17 mouse cellular contexts compared by ENCODE assay signal in genomic region chr13:97233092-97233491, GRCm38 (mm10). TPM values are rescaled to one million over a fixed set of nuclear protein-coding genes. Genes with fewer than 3 reads are reported as not detected.
A peak's percentile ranks its signal among the peaks of the same experiment; 100 is the strongest.
DNase-seq lines count a peak whose midpoint lies in the region; ATAC-seq and TF ChIP-seq lines count a peak whose summit lies in the region.
"Had no signal": no experiment of that assay in that cellular context is flagged by ENCODE, and none has a peak within 500 bp of the region (broad histone marks: within the 10 kb centered on the region; RNA-seq: fewer than 3 reads in every experiment).

No protein-coding gene starts in this region.

- no peak for ATAC-seq in liver, postnatal 0 days
- ATAC-seq in liver, embryonic 11.5 days (replicated peaks; ENCODE audit: low FRiP score): no peak
- ATAC-seq in megakaryocyte-erythroid progenitor cell, adult 5-6 weeks (replicated peaks; ENCODE audit: low FRiP score, low TSS enrichment, poor library complexity, severe bottlenecking): 0 out of 2 replicates have a peak, but pooled peaks have one; percentile 29
- ATAC-seq in hindbrain, embryonic 12.5 days (ENCODE audit: low FRiP score): no peak
- ATAC-seq: midbrain, embryonic 15.5 days had no signal

- TF ChIP-seq EP300 in liver, postnatal 0 days (IDR thresholded peaks at IDR 0.05; ENCODE audit: low read depth): no peak

- no peak overlapping the region for H3K27ac ChIP-seq in gastrocnemius, adult 2 months
- H3K27ac ChIP-seq in liver, postnatal 0 days (ENCODE audit: low read depth): no peak overlapping the region
- H3K27ac ChIP-seq in liver, embryonic 11.5 days (ENCODE audit: low read depth, low read length): no peak overlapping the region
- no peak overlapping the region for H3K27ac ChIP-seq in hindbrain, embryonic 12.5 days
- H3K27ac ChIP-seq: forebrain, embryonic 12.5 days; heart, embryonic 13.5 days; midbrain, embryonic 15.5 days; stomach, embryonic 15.5 days had no signal

- no peaks in the 10 kb centered on the region for H3K36me3 ChIP-seq in liver, postnatal 0 days (replicated peaks; ENCODE audit: insufficient read depth, low read length)
- H3K36me3 ChIP-seq in liver, embryonic 11.5 days (ENCODE audit: control insufficient read depth, insufficient read depth, low read length): no peaks in the 10 kb centered on the region
- H3K36me3 ChIP-seq in hindbrain, embryonic 12.5 days: no peaks in the 10 kb centered on the region
- H3K36me3 ChIP-seq: forebrain, embryonic 12.5 days; heart, embryonic 13.5 days; midbrain, embryonic 15.5 days; stomach, embryonic 15.5 days had no signal

- no peaks in the 10 kb centered on the region for H3K9me3 ChIP-seq in liver, postnatal 0 days (ENCODE audit: low read length)
- H3K9me3 ChIP-seq in liver, embryonic 11.5 days (ENCODE audit: control insufficient read depth, low read length): no peaks in the 10 kb centered on the region
- H3K9me3 ChIP-seq in hindbrain, embryonic 12.5 days (replicated peaks): no peaks in the 10 kb centered on the region
- H3K9me3 ChIP-seq: forebrain, embryonic 12.5 days; midbrain, embryonic 15.5 days; stomach, embryonic 15.5 days had no signal

- no peak for DNase-seq in gastrocnemius, adult 2 months
- no peak for DNase-seq in gastrocnemius, adult 18-20 months (ENCODE audit: low spot score)
- DNase-seq in liver, postnatal 0 days: no peak
- no peak for DNase-seq in liver, embryonic 11.5 days (ENCODE audit: low spot score)
- peak; percentile 29 to 37 for DNase-seq in B cell, adult 2 months
- DNase-seq in layer of hippocampus, adult 9-10 months (ENCODE audit: low spot score): no peak
- DNase-seq: adrenal gland, adult 8-10 months; cerebellum, adult 11 months; heart, postnatal 36 days; lung, embryonic 14.5 days; right cerebral cortex, adult 18-20 months had no signal

- intact Hi-C loops in gastrocnemius, adult 2 months (cut with DNase I): loop anchor here (5.0 kb wide), 1 partner anchor 809 kb away; no protein-coding TSS in a partner anchor

- H3K27me3 ChIP-seq in liver, postnatal 0 days (ENCODE audit: insufficient read depth, low read length): no peaks in the 10 kb centered on the region
- H3K27me3 ChIP-seq in liver, embryonic 11.5 days (replicated peaks; ENCODE audit: control insufficient read depth, insufficient read depth, low read length): no peaks in the 10 kb centered on the region
- H3K27me3 ChIP-seq in hindbrain, embryonic 12.5 days: no peaks in the 10 kb centered on the region
- H3K27me3 ChIP-seq: forebrain, embryonic 12.5 days; heart, embryonic 13.5 days; midbrain, embryonic 15.5 days; stomach, embryonic 15.5 days had no signal

- H3K4me3 ChIP-seq in gastrocnemius, adult 2 months: no peak overlapping the region
- no peak overlapping the region for H3K4me3 ChIP-seq in liver, postnatal 0 days (ENCODE audit: low read depth, low read length)
- no peak overlapping the region for H3K4me3 ChIP-seq in liver, embryonic 11.5 days (ENCODE audit: low read depth, low read length)
- no peak overlapping the region for H3K4me3 ChIP-seq in hindbrain, embryonic 12.5 days
- H3K4me3 ChIP-seq: forebrain, embryonic 12.5 days; heart, embryonic 13.5 days; midbrain, embryonic 15.5 days; stomach, embryonic 15.5 days had no signal

- TF ChIP-seq CTCF in gastrocnemius, adult 2 months (IDR thresholded peaks at IDR 0.05): peak; percentile 42
- TF ChIP-seq CTCF in liver, postnatal 0 days (IDR thresholded peaks at IDR 0.05; ENCODE audit: low read depth): peak; percentile 30; the same call in 1 of the 2 replicates

- WGBS in liver, postnatal 0 days (ENCODE audit: insufficient replicate concordance): 74% methylated on average over 2 of the region's 2 CpGs
- WGBS in liver, embryonic 11.5 days: 68% methylated on average over 2 of the region's 2 CpGs
- WGBS in hindbrain, embryonic 12.5 days: 67% methylated on average over 2 of the region's 2 CpGs

- H3K4me1 ChIP-seq in liver, postnatal 0 days (ENCODE audit: insufficient read depth): no peaks in the 10 kb centered on the region
- no peaks in the 10 kb centered on the region for H3K4me1 ChIP-seq in liver, embryonic 11.5 days (replicated peaks; ENCODE audit: control insufficient read depth, insufficient read depth, low read length)
- peaks cover 8% of the 10 kb centered on the region; the same call in 1 of the 2 replicates for H3K4me1 ChIP-seq in hindbrain, embryonic 12.5 days
- H3K4me1 ChIP-seq: stomach, embryonic 15.5 days had no signal

- H3K9ac ChIP-seq in liver, postnatal 0 days (replicated peaks): no peak overlapping the region
- no peak overlapping the region for H3K9ac ChIP-seq in liver, embryonic 11.5 days (ENCODE audit: low read depth, low read length)
- H3K9ac ChIP-seq in hindbrain, embryonic 12.5 days: no peak overlapping the region
- H3K9ac ChIP-seq: forebrain, embryonic 12.5 days; heart, embryonic 13.5 days; lung, embryonic 14.5 days; midbrain, embryonic 15.5 days; stomach, embryonic 15.5 days had no signal

- no peak overlapping the region for H3K4me2 ChIP-seq in liver, postnatal 0 days (ENCODE audit: low read depth, low read length)
- H3K4me2 ChIP-seq in liver, embryonic 11.5 days: no peak overlapping the region
- no peak overlapping the region for H3K4me2 ChIP-seq in hindbrain, embryonic 12.5 days (replicated peaks)
- H3K4me2 ChIP-seq: forebrain, embryonic 12.5 days; heart, embryonic 13.5 days; lung, embryonic 14.5 days; midbrain, embryonic 15.5 days; stomach, embryonic 15.5 days had no signal

RNA-seq across cellular contexts. Expression of gene Enc1, which starts 7.8 kb away (rescaled TPM):
- total RNA-seq in gastrocnemius, adult 2 months (2021): 1 to 10 TPM; 1.1 to 4.8 TPM
- total RNA-seq in gastrocnemius, adult 18-20 months (2021): 1 to 10 TPM; 2.4 to 2.6 TPM
- polyA plus RNA-seq in liver, postnatal 0 days (2015; fragmentation: Nextera tagmentation; extraction: Ambion mirVana): 1.7 and 2.6 TPM in 2 replicates
- 1.9 and 2.2 TPM in 2 replicates for polyA plus RNA-seq in liver, embryonic 11.5 days (2014; fragmentation: Nextera tagmentation; extraction: Ambion mirVana)
- 2.1 and 3.9 TPM in 2 replicates for total RNA-seq in megakaryocyte-erythroid progenitor cell, adult 5-6 weeks (2014; fragmentation: Nextera tagmentation)
- 3.9 and 4.6 TPM in 2 replicates for total RNA-seq in megakaryocyte-erythroid progenitor cell, adult 5-6 weeks (2017)
- 28.8 and 29.1 TPM in 2 replicates for polyA plus RNA-seq in hindbrain, embryonic 12.5 days (2016; fragmentation: Nextera tagmentation; extraction: Ambion mirVana)

RNA-seq across cellular contexts. Expression of gene Hexb, which starts 34.9 kb away (rescaled TPM):
- 10 to 100 TPM in 1 of 2 experiments, 1 to 10 TPM in 1; 7.6 to 10.9 TPM for total RNA-seq in gastrocnemius, adult 2 months (2021)
- 1 to 10 TPM; 8.6 to 9.5 TPM for total RNA-seq in gastrocnemius, adult 18-20 months (2021)
- 21.2 and 22.0 TPM in 2 replicates for polyA plus RNA-seq in liver, postnatal 0 days (2015; fragmentation: Nextera tagmentation; extraction: Ambion mirVana)
- 20.6 and 21.8 TPM in 2 replicates for polyA plus RNA-seq in liver, embryonic 11.5 days (2014; fragmentation: Nextera tagmentation; extraction: Ambion mirVana)
- 4.1 and 10.7 TPM in 2 replicates for total RNA-seq in megakaryocyte-erythroid progenitor cell, adult 5-6 weeks (2014; fragmentation: Nextera tagmentation)
- 6.2 and 9.4 TPM in 2 replicates for total RNA-seq in megakaryocyte-erythroid progenitor cell, adult 5-6 weeks (2017)
- 25.8 and 29.3 TPM in 2 replicates for polyA plus RNA-seq in hindbrain, embryonic 12.5 days (2016; fragmentation: Nextera tagmentation; extraction: Ambion mirVana)

Comparison
In these comparisons a context has a peak if more than half of its experiments do, and no peak if none do; other contexts are left out.
1. DNase-seq: peak in B cell, adult 2 months (2 of 2); none in gastrocnemius, adult 2 months (single experiment), gastrocnemius, adult 18-20 months (single experiment), liver, postnatal 0 days (single experiment), liver, embryonic 11.5 days (single experiment) and layer of hippocampus, adult 9-10 months (single experiment).